ENCODE assay signal across 23 mouse cellular contexts in the genomic region with DNA sequence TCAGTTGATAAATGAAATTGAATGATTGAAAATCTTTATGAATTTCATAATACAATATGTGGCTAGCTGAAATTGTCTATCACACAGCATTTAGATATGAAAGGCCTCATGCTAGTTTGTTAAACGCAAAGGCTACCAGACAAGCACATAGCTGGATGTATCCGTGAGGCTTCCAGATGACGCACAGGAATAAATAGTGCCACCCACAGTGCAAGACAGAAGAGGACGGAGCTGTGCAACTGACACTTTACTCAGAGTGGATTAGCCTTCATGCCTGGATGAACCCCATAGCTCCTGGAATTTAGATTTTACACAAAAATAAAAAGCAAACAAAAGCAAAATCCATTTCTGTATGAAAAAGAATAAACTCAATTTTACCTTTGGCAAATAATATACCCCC. TPM values are rescaled to one million over a fixed set of nuclear protein-coding genes. Genes with fewer than 3 reads are reported as not detected.
DNase-seq lines count a peak whose midpoint lies in the region; ATAC-seq and TF ChIP-seq lines count a peak whose summit lies in the region.
"Had no signal": no experiment of that assay in that cellular context is flagged by ENCODE, and none has a peak within 500 bp of the region (broad histone marks: within the 10 kb centered on the region; RNA-seq: fewer than 3 reads in every experiment).

No protein-coding gene starts in this region.

- 63% methylated on average over 4 of the region's 4 CpGs for WGBS in heart, adult 2 months
- 36% methylated on average over 4 of the region's 4 CpGs for WGBS in midbrain, embryonic 11.5 days
- WGBS in midbrain, embryonic 10.5 days, result 55% methylated on average over 4 of the region's 4 CpGs
- WGBS in forebrain, embryonic 12.5 days, result 42% methylated on average over 4 of the region's 4 CpGs

- peak overlapping the region; percentile 83 for H3K27ac ChIP-seq in heart, adult 2 months
- H3K27ac ChIP-seq in midbrain, embryonic 11.5 days (ENCODE audit: low read depth, low read length), result no peak overlapping the region
- H3K27ac ChIP-seq in midbrain, embryonic 10.5 days (replicated peaks), result no peak overlapping the region
- H3K27ac ChIP-seq in forebrain, embryonic 12.5 days, result no peak overlapping the region
- H3K27ac ChIP-seq: embryonic facial prominence, embryonic 10.5 days; heart, embryonic 15.5 days; hindbrain, embryonic 15.5 days had no signal

- peaks cover 5% of the 10 kb centered on the region for H3K4me1 ChIP-seq in heart, adult 2 months (ENCODE audit: control insufficient read depth, insufficient read depth, low read length)
- H3K4me1 ChIP-seq in midbrain, embryonic 11.5 days (ENCODE audit: control insufficient read depth, insufficient read depth, low read length), result no peaks in the 10 kb centered on the region
- no peaks in the 10 kb centered on the region for H3K4me1 ChIP-seq in midbrain, embryonic 10.5 days
- no peaks in the 10 kb centered on the region for H3K4me1 ChIP-seq in forebrain, embryonic 12.5 days
- H3K4me1 ChIP-seq: embryonic facial prominence, embryonic 10.5 days; hindbrain, embryonic 15.5 days had no signal

- no peak overlapping the region for H3K4me2 ChIP-seq in midbrain, embryonic 11.5 days
- no peak overlapping the region for H3K4me2 ChIP-seq in forebrain, embryonic 12.5 days
- H3K4me2 ChIP-seq: heart, embryonic 11.5 days; heart, embryonic 15.5 days; hindbrain, embryonic 15.5 days had no signal

- no peak overlapping the region for H3K9ac ChIP-seq in heart, adult 2 months (ENCODE audit: low read depth, low read length)
- no peak overlapping the region for H3K9ac ChIP-seq in midbrain, embryonic 11.5 days (ENCODE audit: low read length)
- no peak overlapping the region for H3K9ac ChIP-seq in forebrain, embryonic 12.5 days
- H3K9ac ChIP-seq: heart, embryonic 15.5 days; hindbrain, embryonic 15.5 days had no signal

- no peak overlapping the region for H3K4me3 ChIP-seq in heart, adult 2 months
- H3K4me3 ChIP-seq in midbrain, embryonic 11.5 days (ENCODE audit: low read depth, low read length), result no peak overlapping the region
- no peak overlapping the region for H3K4me3 ChIP-seq in midbrain, embryonic 10.5 days
- no peak overlapping the region for H3K4me3 ChIP-seq in forebrain, embryonic 12.5 days (replicated peaks)
- H3K4me3 ChIP-seq: embryonic facial prominence, embryonic 10.5 days; heart, embryonic 15.5 days; hindbrain, embryonic 15.5 days had no signal

- TF ChIP-seq CTCF in heart, adult 2 months (IDR thresholded peaks at IDR 0.05), result no peak

- peak; percentile 33 to 36 for DNase-seq in cerebellum, postnatal 10 days
- DNase-seq in cerebellum, postnatal 25 days, result no peak
- DNase-seq in heart, adult 2 months, result no peak
- no peak for DNase-seq in heart, postnatal 14 days
- peak; percentile 75 for DNase-seq in midbrain, embryonic 11.5 days (ENCODE audit: low spot score, missing footprints)
- DNase-seq in midbrain, embryonic 10.5 days (ENCODE audit: low spot score), result no peak
- peak; percentile 19 for DNase-seq in Muller cell, postnatal 12 days (ENCODE audit: inconsistent ontology term)
- DNase-seq: adrenal gland, postnatal 10 days; B cell, adult 2 months; cerebellum, adult 11-12 months; cerebellum, adult 9-10 months; gastrocnemius, postnatal 14 days had no signal

- no peak for TF ChIP-seq EP300 in heart, adult 2 months (IDR thresholded peaks at IDR 0.05; ENCODE audit: insufficient read depth, low read depth, low read length)

- ATAC-seq in midbrain, embryonic 11.5 days (ENCODE audit: low FRiP score), result no peak
- no peak for ATAC-seq in forebrain, embryonic 12.5 days (ENCODE audit: low FRiP score)
- ATAC-seq: CD4-positive, CD25-positive, alpha-beta regulatory T cell, adult 4 months; forebrain, embryonic 14.5 days; inflammation-experienced regulatory T-cells, adult 6 months had no signal

- H3K9me3 ChIP-seq in midbrain, embryonic 11.5 days (ENCODE audit: control insufficient read depth, low read length), result no peaks in the 10 kb centered on the region
- no peaks in the 10 kb centered on the region for H3K9me3 ChIP-seq in midbrain, embryonic 10.5 days (replicated peaks)
- H3K9me3 ChIP-seq in forebrain, embryonic 12.5 days, result no peaks in the 10 kb centered on the region
- H3K9me3 ChIP-seq: embryonic facial prominence, embryonic 10.5 days; G1E; heart, embryonic 15.5 days; hindbrain, embryonic 15.5 days had no signal

- intact Hi-C loops in heart, adult 2 months (cut with DNase I), result loop anchor here (2.0 kb wide), 1 partner anchor 45 kb away; no protein-coding TSS in a partner anchor
- intact Hi-C loops in heart, postnatal 14 days (cut with DNase I), result no loop called here

- H3K79me2 ChIP-seq in heart, adult 2 months (replicated peaks; ENCODE audit: control insufficient read depth, insufficient read depth, low read length), result no peaks in the 10 kb centered on the region

- H3K27me3 ChIP-seq in heart, adult 2 months (ENCODE audit: control insufficient read depth, insufficient read depth, low read length), result no peaks in the 10 kb centered on the region
- H3K27me3 ChIP-seq in midbrain, embryonic 11.5 days (ENCODE audit: control insufficient read depth, insufficient read depth, low read length), result no peaks in the 10 kb centered on the region
- H3K27me3 ChIP-seq in midbrain, embryonic 10.5 days (ENCODE audit: low read depth, poor library complexity, severe bottlenecking), result no peaks in the 10 kb centered on the region
- H3K27me3 ChIP-seq in forebrain, embryonic 12.5 days, result no peaks in the 10 kb centered on the region
- H3K27me3 ChIP-seq: heart, embryonic 15.5 days; hindbrain, embryonic 15.5 days had no signal

- H3K36me3 ChIP-seq in heart, adult 2 months (ENCODE audit: control insufficient read depth, insufficient read depth, low read length), result peaks cover 48% of the 10 kb centered on the region
- peaks cover 4% of the 10 kb centered on the region; the same call in 1 of the 2 replicates for H3K36me3 ChIP-seq in midbrain, embryonic 11.5 days (ENCODE audit: control insufficient read depth, insufficient read depth, low read length)
- peaks cover 65% of the 10 kb centered on the region for H3K36me3 ChIP-seq in midbrain, embryonic 10.5 days
- H3K36me3 ChIP-seq in forebrain, embryonic 12.5 days (replicated peaks), result peaks cover 37% of the 10 kb centered on the region

- TF ChIP-seq POLR2A in heart, adult 2 months (IDR thresholded peaks at IDR 0.05; ENCODE audit: insufficient read depth, low read depth, low read length), result no peak

RNA-seq across cellular contexts. Expression of a gene that starts 16.4 kb away (rescaled TPM):
- total RNA-seq in heart, adult 2 months (2021), result 100 to 1,000 TPM; 691 to 757 TPM
- 191 and 268 TPM in 2 replicates for polyA plus RNA-seq in heart, adult 2 months (2012; rRNA removed)
- 100 to 1,000 TPM; 413 to 423 TPM for total RNA-seq in heart, postnatal 14 days (2021)
- not detected in 2 replicates for polyA plus RNA-seq in midbrain, embryonic 11.5 days (2014; fragmentation: Nextera tagmentation; extraction: Ambion mirVana)
- 0.15 TPM in 1 of 2 replicates, not detected in the other for polyA plus RNA-seq in midbrain, embryonic 10.5 days (2016; fragmentation: Nextera tagmentation; extraction: Ambion mirVana)
- polyA plus RNA-seq in forebrain, embryonic 12.5 days (2016; fragmentation: Nextera tagmentation; extraction: Ambion mirVana), result not detected in 2 replicates
- total RNA-seq: granulocyte monocyte progenitor cell, adult 5-6 weeks had no signal
- polyA plus RNA-seq: CD4-positive, CD25-positive, alpha-beta regulatory T cell, adult 4 months; embryonic facial prominence, embryonic 10.5 days; forebrain, embryonic 14.5 days; G1E; hindbrain, embryonic 11.5 days; hindbrain, embryonic 15.5 days; inflammation-experienced regulatory T-cells, adult 6 months had no signal

RNA-seq across cellular contexts. Expression of a gene that starts 50.9 kb away (rescaled TPM):
- 10 to 100 TPM; 27.8 to 28.3 TPM for total RNA-seq in heart, adult 2 months (2021)
- polyA plus RNA-seq in heart, adult 2 months (2012; rRNA removed), result 11.5 and 13.9 TPM in 2 replicates
- 10 to 100 TPM; 30.7 to 32.9 TPM for total RNA-seq in heart, postnatal 14 days (2021)
- 47.0 and 50.7 TPM in 2 replicates for polyA plus RNA-seq in midbrain, embryonic 11.5 days (2014; fragmentation: Nextera tagmentation; extraction: Ambion mirVana)
- 60.9 and 62.0 TPM in 2 replicates for polyA plus RNA-seq in midbrain, embryonic 10.5 days (2016; fragmentation: Nextera tagmentation; extraction: Ambion mirVana)
- polyA plus RNA-seq in forebrain, embryonic 12.5 days (2016; fragmentation: Nextera tagmentation; extraction: Ambion mirVana), result 81.9 and 82.5 TPM in 2 replicates

Comparison
In these comparisons a context has a peak if more than half of its experiments do, and no peak if none do; other contexts are left out.
1. DNase-seq: peak in cerebellum, postnatal 10 days (2 of 2), midbrain, embryonic 11.5 days (single experiment) and Muller cell, postnatal 12 days (single experiment); none in cerebellum, postnatal 25 days (0 of 2), heart, adult 2 months (0 of 2), heart, postnatal 14 days (0 of 2) and midbrain, embryonic 10.5 days (single experiment).
2. RNA of a gene that starts 16.4 kb away (polyA plus RNA-seq): 191 to 268 TPM in heart, adult 2 months; 0.15 TPM in midbrain, embryonic 10.5 days, not detected in forebrain, embryonic 12.5 days and not detected in midbrain, embryonic 11.5 days; every median in the first group is over 100 times any median in the second.